Mouse (Mus musculus) intestine, embryonic 16.5 days (tissue): Measurements from ENCODE around the gene Stk36. TPM values are rescaled to one million over a fixed set of nuclear protein-coding genes. Genes with fewer than 3 reads are reported as not detected.

Source experiments
- ATAC-seq: fragments of 200-750 bp; cut with Nextera tagmentation; 2 replicates; pipeline ENCODE4 v1.8.0; 2017; ENCODE audit warnings: moderate TSS enrichment, moderate library complexity
- H3K27ac ChIP-seq: fragments of 300-500 bp; sonication (generic); 2 replicates; pipeline ENCODE4 v1.5.1; 2014; ENCODE audit warnings: mild to moderate bottlenecking, low read length
- H3K27me3 ChIP-seq: fragments of 300-500 bp; sonication (generic); replicated peaks from 2 replicates; pipeline ENCODE4 v1.6.1; 2014; ENCODE audit warnings: low read length, control low read depth, mixed read lengths; ENCODE audit not compliant: control insufficient read depth, insufficient read depth
- H3K36me3 ChIP-seq: fragments of 300-500 bp; sonication (generic); 2 replicates; pipeline ENCODE4 v1.6.1; 2014; ENCODE audit warnings: low read length, control low read depth; ENCODE audit not compliant: control insufficient read depth, insufficient read depth
- H3K4me1 ChIP-seq: fragments of 300-500 bp; sonication (generic); 2 replicates; pipeline ENCODE4 v1.6.1; 2014; ENCODE audit warnings: low read length, control low read depth, mixed read lengths; ENCODE audit not compliant: control insufficient read depth, insufficient read depth
- H3K4me2 ChIP-seq: fragments of 300-500 bp; sonication (generic); 2 replicates; pipeline ENCODE4 v1.6.1; 2014; ENCODE audit warnings: low read depth, low read length, control low read depth
- H3K4me3 ChIP-seq: fragments of 300-500 bp; sonication (generic); 2 replicates; pipeline ENCODE4 v1.5.1; 2014; ENCODE audit warnings: mild to moderate bottlenecking, low read length
- H3K9ac ChIP-seq: fragments of 300-500 bp; sonication (generic); 2 replicates; pipeline ENCODE4 v1.6.1; 2014; ENCODE audit warnings: low read depth, low read length
- H3K9me3 ChIP-seq: fragments of 300-500 bp; sonication (generic); 2 replicates; pipeline ENCODE4 v1.6.1; 2016; ENCODE audit warnings: low read length, control low read depth; ENCODE audit not compliant: control insufficient read depth
- WGBS: fragments of 180-500 bp; shearing (Covaris S2); extraction: QIAGEN DNeasy Blood & Tissue Kit; methylation state at CpG from one replicate; pipeline ENCODE4 v1.1.7; 2014; 5-methylcytosine and 5-hydroxymethylcytosine counted together
- polyA plus RNA-seq: library from polyadenylated mRNA; unstranded; fragments of >200 nt; fragmentation: Nextera tagmentation; extraction: Ambion mirVana; gene quantifications from 2 replicates; pipeline ENCODE4 v1.2.1, GENCODE M21; 2015

Stk36 gene
- polyA plus RNA-seq, 1 experiment from 2014 or later = 3.3 TPM

DNA sequence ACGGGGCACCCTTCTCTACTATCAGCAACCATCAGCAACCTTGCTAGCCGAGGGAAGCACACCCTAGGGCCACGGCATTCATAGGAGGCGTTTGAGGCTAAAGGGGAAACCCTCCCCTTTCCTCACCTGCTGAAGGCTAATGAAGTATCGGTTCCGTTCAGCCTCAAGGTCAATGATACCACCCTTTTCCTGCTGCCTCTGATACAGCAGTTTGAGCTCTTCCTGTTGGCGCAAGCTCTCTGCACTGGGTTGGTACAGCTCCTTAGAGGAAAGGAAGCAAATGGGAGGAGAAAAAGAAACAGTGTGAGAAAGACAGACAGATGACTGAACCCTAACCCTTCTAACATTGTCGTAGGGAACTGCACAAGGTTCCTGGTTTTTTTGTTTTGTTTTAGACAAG, 6.8 kb upstream of the Stk36 start:
- Histone ChIP-seq H3K4me1 (no peaks in the 10 kb centered on the region), H3K27me3 (no peaks in the 10 kb centered on the region), H3K9ac (no peak overlapping the region), H3K36me3 (peaks cover 12% of the 10 kb centered on the region), H3K27ac (no peak overlapping the region), H3K4me2 (no peak overlapping the region), H3K9me3 (no peaks in the 10 kb centered on the region), H3K4me3 (no peak overlapping the region)
- no peak for ATAC-seq
- WGBS = 76% methylated on average over 8 of the region's 8 CpGs

GRCm38 (mm10) chr1:74600501-74601266, 561 bp upstream of the Stk36 start:
- ATAC-seq = peak; percentile 78
- no peaks in the 10 kb centered on the region for H3K27me3 ChIP-seq
- H3K4me2 ChIP-seq = peak overlapping the region; percentile 68
- H3K27ac ChIP-seq = peak overlapping the region; percentile 57; the same call in 1 of the 2 replicates
- peak overlapping the region; percentile 85 for H3K9ac ChIP-seq
- H3K36me3 ChIP-seq = 0 out of 2 replicates have a peak, but pooled peaks cover 4% of the 10 kb centered on the region
- whole genome bisulfite sequencing = 8% methylated on average over 26 of the region's 26 CpGs
- H3K4me3 ChIP-seq = peak overlapping the region; percentile 89
- no peaks in the 10 kb centered on the region for H3K9me3 ChIP-seq
- peaks cover 10% of the 10 kb centered on the region for H3K4me1 ChIP-seq

- no peak overlapping the region for H3K9ac ChIP-seq
- H3K4me3 ChIP-seq = no peak overlapping the region
- H3K4me2 ChIP-seq = no peak overlapping the region
- no peaks in the 10 kb centered on the region for H3K4me1 ChIP-seq
- H3K27ac ChIP-seq = no peak overlapping the region
- 90% methylated on average over 1 of the region's 1 CpGs for WGBS
- H3K36me3 ChIP-seq = no peaks in the 10 kb centered on the region
- no peaks in the 10 kb centered on the region for H3K27me3 ChIP-seq
- no peaks in the 10 kb centered on the region for H3K9me3 ChIP-seq
- no peak for ATAC-seq
Observed at GRCm38 (mm10) chr1:74624183-74624582, 22.9 kb downstream of the Stk36 start.

DNA sequence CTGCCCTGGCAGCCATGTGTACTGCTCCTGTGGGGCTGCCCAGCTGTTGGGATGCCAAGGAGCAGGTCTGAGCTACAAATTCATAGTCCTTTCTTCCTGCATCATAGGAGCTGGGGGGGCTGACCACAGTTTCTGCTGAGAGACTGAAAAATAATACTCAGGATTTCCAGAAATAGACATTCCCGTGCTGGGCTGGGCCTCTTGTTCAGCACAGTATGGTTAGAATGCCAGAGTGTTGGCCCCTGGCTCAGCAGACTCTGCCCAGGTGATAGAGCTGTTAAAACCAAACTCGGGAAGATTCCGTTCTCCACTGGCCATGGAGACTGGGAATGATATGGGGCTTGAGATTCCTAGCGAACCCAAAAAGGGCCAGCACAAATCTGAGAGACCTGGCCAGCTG, 24.8 kb downstream of the Stk36 start:
- H3K9ac ChIP-seq = no peak overlapping the region
- no peak overlapping the region for H3K4me2 ChIP-seq
- no peak overlapping the region for H3K4me3 ChIP-seq
- no peaks in the 10 kb centered on the region for H3K9me3 ChIP-seq
- no peak for ATAC-seq
- H3K27ac ChIP-seq = no peak overlapping the region
- WGBS = 84% methylated on average over 4 of the region's 4 CpGs
- no peaks in the 10 kb centered on the region for H3K36me3 ChIP-seq
- no peaks in the 10 kb centered on the region for H3K27me3 ChIP-seq
- H3K4me1 ChIP-seq = no peaks in the 10 kb centered on the region

GRCm38 (mm10) chr1:74628001-74628400, 26.8 kb downstream of the Stk36 start:
- no peaks in the 10 kb centered on the region for H3K27me3 ChIP-seq
- WGBS = 49% methylated on average over 7 of the region's 7 CpGs
- H3K4me1 ChIP-seq = no peaks in the 10 kb centered on the region
- H3K9ac ChIP-seq = no peak overlapping the region
- no peak overlapping the region for H3K4me2 ChIP-seq
- no peaks in the 10 kb centered on the region for H3K9me3 ChIP-seq
- H3K4me3 ChIP-seq = no peak overlapping the region
- H3K36me3 ChIP-seq = no peaks in the 10 kb centered on the region
- no peak for ATAC-seq
- no peak overlapping the region for H3K27ac ChIP-seq

- no peaks in the 10 kb centered on the region for H3K36me3 ChIP-seq
- H3K27ac ChIP-seq = no peak overlapping the region
- H3K9me3 ChIP-seq = no peaks in the 10 kb centered on the region
- no peak overlapping the region for H3K4me2 ChIP-seq
- H3K27me3 ChIP-seq = no peaks in the 10 kb centered on the region
- H3K9ac ChIP-seq = no peak overlapping the region
- no peaks in the 10 kb centered on the region for H3K4me1 ChIP-seq
- ATAC-seq = no peak
- H3K4me3 ChIP-seq = no peak overlapping the region
- 82% methylated on average over 4 of the region's 4 CpGs for WGBS
Observed at GRCm38 (mm10) chr1:74632734-74633133, 31.5 kb downstream of the Stk36 start.

GRCm38 (mm10) chr1:74643524-74643923, 42.3 kb downstream of the Stk36 start:
- Histone ChIP-seq H3K27ac (no peak overlapping the region), H3K4me2 (no peak overlapping the region), H3K9ac (no peak overlapping the region), H3K4me3 (no peak overlapping the region), H3K36me3 (no peaks in the 10 kb centered on the region), H3K27me3 (no peaks in the 10 kb centered on the region), H3K4me1 (no peaks in the 10 kb centered on the region), H3K9me3 (no peaks in the 10 kb centered on the region)
- ATAC-seq = no peak
- 70% methylated on average over 2 of the region's 2 CpGs for WGBS

DNA sequence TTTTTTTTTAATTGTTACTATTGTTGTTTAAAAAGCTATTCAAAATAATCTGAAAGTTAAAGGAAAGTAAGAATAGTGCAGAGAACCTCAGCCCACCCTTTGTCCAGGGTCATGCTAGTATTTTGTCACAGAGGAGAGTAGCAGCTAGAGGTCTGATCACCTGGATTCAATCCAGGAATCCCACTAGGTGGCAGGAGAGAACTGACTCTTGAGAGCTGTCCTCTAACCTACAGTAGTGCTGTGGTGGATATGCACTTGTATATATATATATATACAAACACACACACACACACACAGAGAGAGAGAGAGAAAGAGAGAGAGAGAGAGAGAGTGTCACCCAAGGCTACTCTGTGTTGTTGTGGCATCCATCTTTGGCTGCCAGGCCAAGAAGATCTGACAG, 42.7 kb downstream of the Stk36 start:
- no peak overlapping the region for H3K4me3 ChIP-seq
- H3K27ac ChIP-seq = no peak overlapping the region
- H3K9me3 ChIP-seq = no peaks in the 10 kb centered on the region
- no peaks in the 10 kb centered on the region for H3K4me1 ChIP-seq
- no peaks in the 10 kb centered on the region for H3K27me3 ChIP-seq
- no peaks in the 10 kb centered on the region for H3K36me3 ChIP-seq
- H3K9ac ChIP-seq = no peak overlapping the region
- H3K4me2 ChIP-seq = no peak overlapping the region
- no peak for ATAC-seq

DNA sequence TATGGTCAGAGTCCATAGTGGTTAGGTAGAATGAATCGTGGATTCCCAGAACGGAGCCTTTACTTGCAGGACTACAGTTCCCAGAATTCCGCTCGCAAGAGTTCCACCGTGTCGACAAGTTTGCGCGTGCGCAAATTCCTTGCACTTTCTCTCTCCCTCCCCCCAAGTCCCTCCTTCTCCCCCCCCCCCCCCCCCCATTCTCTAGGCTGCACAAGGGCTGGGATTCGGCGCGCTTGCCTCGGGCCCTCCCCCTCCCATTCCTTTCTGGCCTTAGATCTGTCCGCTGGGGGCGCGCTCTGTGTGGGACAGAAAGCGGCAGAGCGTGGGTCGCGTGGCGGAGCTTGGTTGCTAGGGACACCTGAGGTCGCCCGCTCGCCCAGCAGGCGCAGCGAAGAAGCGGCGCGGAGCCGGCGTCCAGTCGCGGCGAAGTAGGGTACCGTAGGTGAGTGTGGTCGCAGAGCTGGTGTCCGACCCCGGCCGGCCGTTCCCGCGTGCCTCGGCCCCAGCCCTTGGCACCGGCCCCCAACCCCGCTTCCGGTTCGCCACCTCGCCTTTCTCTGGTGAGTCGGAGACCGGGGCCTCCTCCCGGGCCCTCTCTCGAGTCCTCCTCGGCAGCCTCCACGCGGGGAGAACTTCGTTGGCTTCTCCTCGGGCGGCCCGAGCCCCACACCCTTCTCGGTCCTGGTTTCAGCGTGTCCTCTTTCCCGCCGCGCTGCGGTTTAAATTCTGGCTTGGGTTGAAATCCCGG, 60.4 kb downstream of the Stk36 start, which contains the start of gene Ttll4:
Gene Ttll4, plus strand, starts transcription at position 298 of the 748 bp plus-strand sequence.
- under 1% methylated on average over 66 of the region's 66 CpGs for WGBS
- H3K4me2 ChIP-seq = peak within 1 kb of the TSS; percentile 57
- H3K36me3 ChIP-seq = no peaks in the 10 kb centered on the region
- peak; percentile 100 for ATAC-seq
- H3K27ac ChIP-seq = peak within 1 kb of the TSS; percentile 71
- H3K4me3 ChIP-seq = peak within 1 kb of the TSS; percentile 82
- H3K4me1 ChIP-seq = peaks cover 9% of the 10 kb centered on the region; the same call in 1 of the 2 replicates
- H3K27me3 ChIP-seq = no peaks in the 10 kb centered on the region
- H3K9me3 ChIP-seq = no peaks in the 10 kb centered on the region
- H3K9ac ChIP-seq = peak within 1 kb of the TSS; percentile 88
